Mouse (Mus musculus) mature B cell (primary cell): ENCODE measurements around the gene Cd207.
"Not testable (repeated sequence)": the region's sequence is repeated elsewhere in the genome, so short reads cannot be mapped to it uniquely, and the experiment has no call there.

Source experiments
- in situ Hi-C: fragments of 300-500 bp; cut with MboI; formaldehyde crosslinking; loops from 2 replicates; pipeline ENCODE4 v1.14.3; 2019

Gene Cd207

DNA sequence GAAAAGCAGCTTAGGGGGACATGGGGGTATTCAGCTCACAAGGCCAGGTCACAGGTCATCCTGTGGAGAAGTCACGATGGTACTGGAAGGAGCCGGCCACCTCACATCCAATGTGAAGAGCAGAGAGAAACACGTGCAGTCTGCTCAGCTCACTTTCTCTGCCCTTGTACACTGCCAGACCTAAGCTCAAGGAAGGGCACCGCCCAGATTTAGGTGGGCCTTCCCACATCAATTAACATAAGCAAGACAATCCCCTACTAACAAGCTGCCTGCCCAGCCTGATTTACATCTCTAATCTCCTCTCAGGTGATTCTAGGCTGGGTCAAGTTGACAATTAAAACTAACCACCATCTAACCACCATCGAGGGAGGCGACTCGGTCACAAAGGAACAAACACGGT, 20.3 kb upstream of the Cd207 start:
- in situ Hi-C loops: no loop called here

DNA sequence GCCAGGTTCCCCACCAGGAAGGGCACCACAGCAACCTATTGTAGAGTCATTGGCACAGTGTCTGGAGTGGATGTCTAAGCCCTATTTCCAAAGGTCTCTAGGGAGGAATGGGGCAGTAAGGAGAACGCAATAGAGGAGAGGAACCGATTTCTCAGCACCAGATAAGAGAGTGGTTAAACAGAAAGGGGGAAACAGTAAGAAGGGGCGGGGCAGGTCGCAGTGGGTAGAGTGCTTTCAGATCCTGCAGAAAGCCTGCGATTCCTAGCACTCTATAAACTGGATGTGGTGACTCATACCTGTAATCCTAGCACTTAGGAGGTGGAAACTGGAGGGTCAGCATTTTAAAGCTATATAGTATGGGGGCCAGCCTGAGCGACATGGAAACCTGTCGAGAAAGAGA, 19.0 kb upstream of the Cd207 start:
- in situ Hi-C loops: no loop called here

DNA sequence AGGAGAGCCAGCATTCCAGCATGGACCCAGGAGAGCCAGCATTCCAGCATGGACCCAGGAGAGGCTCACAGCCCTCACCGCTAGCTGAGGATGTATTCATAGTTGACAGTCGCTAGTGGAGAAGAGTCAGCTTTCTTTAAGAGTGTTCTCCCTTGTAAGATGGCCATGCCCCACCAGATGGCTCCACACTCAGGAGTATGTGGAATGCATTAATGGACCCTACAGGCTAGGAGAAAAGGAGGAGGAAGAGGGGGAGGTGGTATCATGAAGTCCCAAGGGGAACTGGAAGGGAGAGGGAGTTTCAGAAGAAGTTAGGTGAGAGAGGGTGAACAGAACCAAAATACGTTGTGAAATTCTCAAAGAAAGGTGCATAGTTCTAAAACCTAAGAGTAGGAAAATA, 18.1 kb upstream of the Cd207 start:
- in situ Hi-C loops: no loop called here

DNA sequence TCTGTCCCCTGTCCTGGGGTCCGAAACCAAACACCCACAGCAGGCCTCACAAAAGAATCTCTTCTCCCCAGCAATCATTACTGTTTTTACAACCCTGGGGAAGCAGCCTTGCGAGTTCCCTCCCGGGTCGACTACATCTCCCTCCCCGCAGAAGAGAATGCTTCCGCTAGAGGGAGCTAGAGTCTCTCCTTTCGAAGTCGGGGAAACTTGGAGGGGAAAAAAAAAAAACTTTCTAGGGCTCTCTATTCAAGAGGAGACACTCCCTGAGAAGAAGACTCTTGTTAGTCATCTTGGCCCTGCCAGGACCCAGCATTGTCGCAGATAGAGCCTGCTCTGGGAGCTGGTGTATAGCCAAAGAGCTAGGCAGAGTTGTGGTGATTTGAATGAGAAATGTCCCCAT, 16.2 kb upstream of the Cd207 start:
- in situ Hi-C loops: no loop called here

DNA sequence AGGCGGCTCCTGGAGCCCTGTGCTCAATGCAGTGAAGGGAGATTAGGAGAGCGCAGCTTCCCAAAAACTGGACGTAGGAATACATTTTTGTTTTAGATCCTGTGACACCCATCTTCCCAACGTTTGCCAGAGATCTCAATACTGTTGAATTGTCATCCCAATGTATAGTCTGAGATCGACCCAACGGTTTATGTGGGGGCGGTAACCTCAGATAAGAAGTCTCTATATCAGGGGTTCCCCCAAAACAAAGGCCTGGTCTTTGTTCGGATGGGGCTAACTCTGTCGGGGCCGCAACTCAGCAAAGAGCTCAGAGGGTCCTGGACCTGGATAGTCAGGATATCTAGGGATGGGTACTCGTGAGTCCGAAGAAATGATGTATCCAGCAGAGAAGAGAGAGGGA, 15.3 kb upstream of the Cd207 start:
- in situ Hi-C loops: no loop called here

DNA sequence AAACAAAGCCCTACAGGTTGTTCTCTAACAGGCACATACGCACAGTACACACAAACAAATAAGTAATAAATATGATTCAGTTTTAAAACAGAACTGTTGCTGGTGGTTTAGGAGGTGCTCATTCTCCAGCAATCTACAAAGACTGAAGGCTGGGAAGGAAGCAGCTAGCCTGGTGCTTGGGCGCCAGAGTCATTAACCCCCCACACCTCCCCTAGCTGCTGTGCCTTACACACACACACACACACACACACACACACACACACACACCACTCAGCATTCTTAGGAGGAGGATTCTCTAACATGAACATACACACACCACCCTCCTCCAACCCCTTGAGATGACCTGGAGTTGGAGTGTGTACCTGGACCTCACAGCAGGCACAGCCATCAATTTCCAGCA, 13.3 kb upstream of the Cd207 start:
- in situ Hi-C loops: no loop called here

DNA sequence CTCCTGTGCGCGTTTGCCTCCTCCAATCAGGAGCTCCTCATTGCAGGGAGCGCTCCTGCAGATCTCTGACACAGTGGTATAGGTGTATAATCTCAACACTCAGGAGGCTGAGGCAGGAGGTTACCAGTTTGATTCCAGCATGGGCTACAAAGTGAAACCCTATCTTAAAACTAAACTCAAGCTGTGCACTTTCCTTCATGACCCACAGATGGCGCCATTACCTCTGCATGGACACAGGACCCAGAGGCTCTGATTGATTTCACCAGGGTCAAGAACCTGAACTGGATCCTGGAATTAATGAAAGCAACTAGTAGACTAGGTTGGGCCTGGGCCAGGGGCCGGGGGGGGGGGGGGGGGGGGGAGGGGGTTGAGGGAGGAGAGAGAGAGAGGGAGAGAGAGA, 12.6 kb upstream of the Cd207 start:
- in situ Hi-C loops: no loop called here

DNA sequence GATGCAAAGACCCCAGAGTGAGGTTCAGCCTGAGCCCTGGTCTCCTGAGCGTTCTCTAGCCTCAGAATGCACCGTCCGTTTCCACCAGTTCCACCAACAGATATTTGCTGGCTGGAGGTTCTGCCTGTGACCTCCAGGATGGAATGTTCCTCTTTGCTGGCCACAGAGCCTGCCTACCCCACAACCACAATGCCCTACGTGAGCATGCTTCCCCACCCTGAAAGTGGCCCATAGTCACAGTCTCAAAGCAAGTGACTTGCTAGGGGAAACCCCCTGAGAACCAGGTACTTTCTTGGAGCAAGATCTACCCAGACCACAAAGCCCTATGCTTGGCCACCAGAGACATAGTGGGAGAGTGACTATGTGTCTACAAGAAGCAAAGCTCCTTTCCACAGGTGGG, 11.7 kb upstream of the Cd207 start:
- in situ Hi-C loops: no loop called here

DNA sequence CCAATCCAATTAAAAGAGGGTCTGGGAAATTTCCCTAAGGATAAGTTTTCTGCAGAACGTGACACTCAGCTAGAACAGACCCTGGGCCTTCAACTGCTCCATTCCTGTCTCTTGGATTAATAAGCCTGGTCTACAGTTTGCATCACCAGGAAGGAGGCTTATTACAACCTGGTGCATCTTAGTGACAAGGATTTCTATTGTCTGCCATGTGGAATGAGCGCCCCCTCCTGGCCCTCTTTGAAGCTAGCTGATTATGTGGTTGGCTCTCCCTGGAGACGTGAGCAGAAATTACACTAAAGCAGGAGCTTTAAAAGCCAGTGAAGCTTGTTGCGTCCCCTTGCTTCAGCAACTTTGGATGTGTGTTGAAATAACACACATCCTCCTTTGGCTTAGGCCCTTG, 4.3 kb downstream of the Cd207 start:
- in situ Hi-C loops: no loop called here

DNA sequence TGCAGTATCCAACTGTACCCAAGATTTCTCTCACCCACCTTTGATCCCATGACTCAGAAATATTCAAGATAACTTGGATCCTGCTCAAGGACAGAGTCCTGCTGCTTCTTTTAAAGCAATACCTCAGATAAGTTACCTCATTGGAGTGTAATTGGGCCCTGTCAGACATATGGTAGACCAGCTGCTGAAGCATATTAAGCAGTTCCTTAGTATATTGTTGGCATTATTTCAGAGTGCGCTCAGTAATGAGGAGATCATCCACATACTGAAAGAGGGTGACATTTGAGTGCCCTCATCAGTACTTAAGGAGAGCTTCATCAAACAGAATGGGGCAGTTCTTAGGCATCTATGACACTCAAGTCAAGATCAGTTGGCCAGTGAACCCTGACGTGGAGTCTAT, 12.6 kb downstream of the Cd207 start:
- in situ Hi-C loops: no loop called here

DNA sequence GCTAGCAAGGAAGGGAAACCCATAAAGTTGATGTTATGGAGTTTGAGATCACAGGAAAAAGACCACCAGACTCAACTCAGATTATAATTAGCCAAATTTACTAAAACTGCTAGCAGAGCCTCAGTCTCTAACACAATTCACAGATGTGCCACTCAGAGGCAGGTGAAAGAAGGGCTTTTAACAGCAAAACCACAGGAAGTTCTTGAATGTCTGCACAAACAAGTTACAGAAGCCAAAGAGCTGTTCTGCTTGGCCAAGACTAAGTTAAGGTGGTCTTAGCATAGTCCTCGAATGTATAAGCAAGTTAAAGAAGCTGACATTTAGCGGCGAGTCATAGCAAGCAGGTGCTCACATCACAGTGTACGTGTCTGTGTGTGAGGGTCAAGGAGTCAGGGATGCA, 16.8 kb downstream of the Cd207 start:
- in situ Hi-C loops: no loop called here

DNA sequence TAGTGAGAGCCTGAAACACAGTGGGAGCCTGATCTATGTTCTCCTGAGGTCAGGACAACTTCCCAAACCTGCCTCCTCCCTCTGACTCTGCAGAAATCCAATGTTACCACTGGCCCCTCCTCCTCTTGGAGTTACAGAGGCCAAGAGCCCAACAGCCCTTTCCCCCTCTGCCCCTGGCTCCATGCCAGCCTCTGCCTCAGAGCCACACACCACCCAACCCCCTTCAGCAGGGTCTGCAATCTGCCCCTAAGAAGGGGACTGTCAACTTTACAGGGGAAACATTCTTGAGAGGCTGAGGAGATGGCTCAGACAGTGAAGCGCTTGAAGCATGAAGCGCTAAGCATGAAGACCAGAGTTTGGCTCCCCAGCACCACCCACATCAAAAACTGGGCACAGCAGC, 21.6 kb downstream of the Cd207 start, which contains the start of gene Clec4f:
Clec4f (minus strand) TSS at position 101 of the 400 bp plus-strand sequence.
- in situ Hi-C loops: no loop called here

DNA sequence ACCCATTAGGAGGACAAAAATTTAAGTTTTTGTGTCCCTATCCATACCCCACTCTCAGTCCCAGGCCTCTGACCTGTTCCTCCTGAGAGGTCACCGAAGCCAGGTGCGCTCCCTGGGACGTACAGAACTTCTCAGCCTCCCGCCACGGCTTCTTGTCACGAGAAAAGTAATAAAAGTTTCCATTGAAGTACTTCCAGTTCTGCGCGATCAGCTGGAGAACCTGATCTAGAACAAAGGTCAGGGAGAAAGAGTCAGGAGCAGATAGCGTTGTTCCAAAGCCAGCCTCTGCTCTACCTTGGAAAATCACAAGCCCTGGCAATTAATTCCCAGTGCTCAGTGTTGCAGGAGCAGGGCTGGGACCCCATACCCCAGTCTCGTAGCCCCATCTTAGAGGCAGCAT, 30.9 kb downstream of the Cd207 start:
- in situ Hi-C loops: no loop called here

DNA sequence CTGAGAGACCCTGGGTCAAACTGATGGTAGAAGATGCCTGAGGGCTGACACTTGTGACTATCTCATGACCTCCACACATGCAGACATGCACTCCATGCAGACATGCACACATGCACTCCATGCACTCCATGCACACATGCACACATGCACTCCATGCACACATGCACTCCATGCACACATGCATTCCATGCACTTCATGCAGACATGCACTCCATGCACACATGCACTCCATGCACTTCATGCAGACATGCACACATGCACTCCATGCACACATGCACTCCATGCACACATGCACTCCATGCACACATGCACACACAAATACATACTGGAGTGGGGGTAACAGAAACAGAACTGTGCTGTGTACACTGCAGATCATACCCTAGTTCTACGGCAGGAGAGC, 42.3 kb downstream of the Cd207 start:
- in situ Hi-C loops: no loop called here

DNA sequence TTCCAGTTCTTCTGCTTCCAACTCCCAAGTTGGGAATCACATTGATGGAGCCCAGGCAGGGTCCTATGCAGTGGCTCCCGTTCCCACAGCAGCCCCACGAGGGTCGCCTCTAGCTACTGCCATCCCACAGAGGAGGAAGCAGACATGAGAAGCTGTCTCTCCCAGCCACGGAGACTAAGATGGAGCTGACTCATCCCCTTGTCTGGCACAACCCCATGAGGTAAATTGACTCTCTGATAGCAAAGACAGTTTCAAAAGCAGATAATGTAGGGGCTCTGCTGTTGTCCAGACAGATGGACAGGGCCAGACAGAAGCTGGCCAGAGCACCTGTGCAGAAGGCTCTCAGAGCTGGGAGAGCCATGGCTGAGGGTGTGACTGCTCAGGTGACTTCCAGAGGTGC, 43.0 kb downstream of the Cd207 start:
- in situ Hi-C loops: not testable (repeated sequence)

DNA sequence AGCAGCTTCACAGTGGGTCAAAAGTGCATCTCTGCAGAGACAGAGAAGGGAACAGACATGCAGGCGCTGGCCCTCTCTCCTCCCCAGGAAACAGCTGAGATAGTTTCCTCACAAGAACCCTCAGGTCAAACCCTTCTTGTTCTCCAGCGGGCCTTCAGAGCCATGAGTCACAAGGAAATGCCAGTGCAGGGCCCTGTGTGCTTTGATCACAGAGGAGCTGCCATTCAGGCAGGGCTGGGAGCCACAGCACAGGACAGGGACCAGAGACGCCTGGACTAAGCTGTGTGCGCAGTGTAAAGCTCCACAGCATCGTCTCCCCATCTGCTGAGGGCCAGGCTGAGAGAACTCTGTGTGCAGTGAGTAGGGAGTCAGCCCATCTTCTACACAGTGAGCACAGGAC, 43.6 kb downstream of the Cd207 start:
- in situ Hi-C loops: not testable (repeated sequence)

DNA sequence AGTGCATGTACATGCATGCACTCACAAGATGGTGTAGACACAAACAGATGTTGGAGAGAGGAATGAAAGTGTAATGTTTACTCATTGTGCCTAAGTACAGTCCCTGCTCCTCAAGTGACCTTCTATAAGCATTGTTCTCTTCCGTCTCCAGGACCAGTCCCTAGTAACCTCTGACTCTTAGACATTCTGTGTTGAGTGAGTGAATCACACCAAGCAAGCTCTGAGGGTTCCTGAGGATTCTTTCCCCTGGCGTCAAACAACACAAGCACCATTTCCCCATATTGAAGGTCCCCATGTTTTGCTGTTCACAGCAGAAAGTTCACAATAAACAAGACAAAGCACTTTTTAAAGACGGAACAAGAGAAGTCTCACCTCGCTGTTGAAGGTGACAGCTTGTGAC, 45.8 kb downstream of the Cd207 start:
- in situ Hi-C loops: no loop called here

DNA sequence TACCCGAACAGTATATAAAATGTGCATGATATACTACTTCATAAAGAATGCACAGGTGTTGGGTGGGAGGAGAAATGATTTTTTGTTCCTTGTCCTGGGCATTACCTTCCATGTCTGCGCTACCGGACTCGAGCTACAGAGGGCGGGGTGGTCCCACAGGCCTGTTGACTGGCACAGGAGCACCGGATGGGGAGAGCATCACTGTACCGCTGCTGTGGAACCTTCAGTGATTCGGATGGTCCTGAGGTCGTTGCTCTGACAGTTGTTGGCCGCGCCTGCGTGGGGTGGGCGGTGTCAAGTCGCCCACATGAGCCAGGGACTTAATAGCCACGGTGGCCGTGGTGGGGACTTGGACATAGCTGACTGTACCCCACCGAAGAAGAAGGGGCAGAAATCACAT, 50.9 kb downstream of the Cd207 start:
- in situ Hi-C loops: no loop called here
